Mouse (Mus musculus) B cell, adult 67 days (primary cell): ENCODE measurements around the gene Adat2. TPM values are rescaled to one million over a fixed set of nuclear protein-coding genes. Genes with fewer than 3 reads are reported as not detected.

Experiments
- total RNA-seq, 2 experiments: library from RNA; stranded (reverse); gene quantifications; 4 replicates each; pipeline ENCODE4 v1.2.4; 2023

Gene Adat2
- total RNA-seq: 10 to 100 TPM in 1 of 2 experiments, 1 to 10 TPM in 1; 6.7 to 12.4 TPM

GRCm38 (mm10) chr10:13552646-13553497 lies at the start of gene Adat2, which contains the start of gene Pex3:
TSS of gene Adat2 (plus strand) at chr10:13552894.
TSS of gene Pex3 (minus strand) at chr10:13553142.

Other genes with a start within 250 kb of the Adat2 start
- under 1 TPM; 0.55 to 0.59 TPM for gene Phactr2, start 78.5 kb upstream of the Adat2 start, total RNA-seq
- 10 to 100 TPM; 22.3 to 26.4 TPM for gene Fuca2, start 53.4 kb upstream of the Adat2 start, total RNA-seq
- gene Pex3, start 248 bp downstream of the Adat2 start, total RNA-seq: 10 to 100 TPM; 14.4 to 24.9 TPM